Mouse (Mus musculus) heart, embryonic 12.5 days (tissue): ENCODE data around the gene Etv4. TPM values are rescaled to one million over a fixed set of nuclear protein-coding genes. Genes with fewer than 3 reads are reported as not detected.

ENCODE experiments used
- polyA plus RNA-seq: library from polyadenylated mRNA; unstranded; fragments of >200 nt; fragmentation: Nextera tagmentation; extraction: Ambion mirVana; gene quantifications from 2 replicates; pipeline ENCODE4 v1.2.1, GENCODE M21; 2016

Gene Etv4
- polyA plus RNA-seq, 1 experiment from 2014 or later: 10.3 TPM

Other genes with a start within 250 kb of the Etv4 start
- gene Brca1, start 233.4 kb downstream of the Etv4 start, polyA plus RNA-seq: 10.4 and 13.3 TPM in 2 replicates
- gene Nbr1, start 233.2 kb downstream of the Etv4 start, polyA plus RNA-seq: 77.7 and 78.7 TPM in 2 replicates
- 4.0 and 4.5 TPM in 2 replicates for gene Tmem106a, start 203.1 kb downstream of the Etv4 start, polyA plus RNA-seq
- gene Gm11634, start 186.1 kb downstream of the Etv4 start, polyA plus RNA-seq: not detected in 2 replicates
- gene Rdm1, start 158.2 kb downstream of the Etv4 start, polyA plus RNA-seq: 28.3 and 36.2 TPM in 2 replicates
- 10.0 and 10.3 TPM in 2 replicates for gene Arl4d, start 119.8 kb downstream of the Etv4 start, polyA plus RNA-seq
- 25.8 and 26.5 TPM in 2 replicates for gene Dhx8, start 52.5 kb downstream of the Etv4 start, polyA plus RNA-seq
- gene Meox1, start 109.0 kb upstream of the Etv4 start, polyA plus RNA-seq: 22.7 and 24.1 TPM in 2 replicates
- gene Sost, start 181.6 kb upstream of the Etv4 start, polyA plus RNA-seq: 0.77 and 1.6 TPM in 2 replicates
- gene Cfap97d1, start 198.9 kb upstream of the Etv4 start, polyA plus RNA-seq: not detected in 2 replicates
- gene Dusp3, start 201.6 kb upstream of the Etv4 start, polyA plus RNA-seq: 53.7 and 54.9 TPM in 2 replicates
- gene Mpp3, start 243.1 kb upstream of the Etv4 start, polyA plus RNA-seq: 4.1 and 4.5 TPM in 2 replicates